Mouse (Mus musculus): Measurements from ENCODE around the gene Inpp5f.
A peak's percentile ranks its signal among the peaks of the same experiment; 100 is the strongest.

The Inpp5f gene

DNA sequence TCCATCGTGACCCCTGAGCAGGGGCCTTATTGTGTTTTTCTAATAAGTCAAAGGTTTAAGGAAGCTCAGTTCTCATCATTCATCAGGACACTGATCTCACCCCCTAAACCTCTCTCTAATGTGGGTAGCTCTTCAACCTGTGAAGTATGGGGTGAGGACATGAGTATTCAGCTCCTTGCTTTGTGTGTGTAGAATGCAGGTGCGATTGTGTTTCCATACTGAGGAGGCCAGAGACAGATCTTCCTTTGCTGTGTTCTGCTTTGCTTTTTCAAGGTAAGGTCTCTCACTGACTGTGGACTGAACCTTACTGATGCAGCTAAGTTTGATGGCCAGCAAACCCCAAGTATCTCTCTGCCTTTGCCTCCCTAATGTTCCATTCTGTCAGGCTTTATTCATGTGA is 14.9 kb upstream of the Inpp5f start:
- DNase-seq: no peak

DNA sequence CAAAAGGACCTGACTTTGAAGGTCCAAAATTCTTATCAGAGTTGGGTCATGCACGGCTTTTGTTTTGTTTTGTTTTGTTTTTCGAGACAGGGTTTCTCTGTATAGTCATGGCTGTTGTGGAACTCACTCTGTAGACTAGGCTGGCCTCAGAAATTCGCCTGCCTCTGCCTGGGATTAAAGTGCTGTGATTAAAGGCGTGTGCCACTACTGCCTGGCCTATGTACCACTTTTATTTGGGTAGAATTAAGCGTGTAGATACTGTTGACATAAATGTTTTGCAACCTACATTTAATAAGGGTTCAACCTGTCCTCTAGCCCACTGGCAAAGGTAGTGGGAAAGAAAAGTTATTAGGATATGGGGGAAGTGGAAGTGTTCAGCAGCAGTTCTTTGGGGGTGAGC is 12.1 kb upstream of the Inpp5f start:
- DNase-seq: no peak

DNA sequence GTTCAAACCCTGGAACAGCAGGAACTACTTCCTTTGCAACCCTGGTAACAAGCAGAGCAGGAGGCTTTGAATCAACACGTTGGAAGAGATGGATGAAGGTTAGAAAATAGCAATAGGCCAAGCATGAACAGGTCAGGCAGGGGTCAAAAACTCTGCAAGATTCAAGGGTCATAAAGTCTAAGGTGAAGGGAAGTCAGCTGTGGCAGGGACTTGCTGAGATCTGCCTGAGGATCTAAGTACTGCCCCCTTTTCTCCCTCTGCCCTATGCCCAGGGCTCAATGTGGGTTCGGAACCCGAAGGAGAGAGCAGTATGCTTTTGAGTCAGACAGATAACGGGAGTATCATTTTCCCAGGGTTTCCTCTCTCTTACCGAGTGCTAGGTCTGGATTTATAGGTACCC is 9.3 kb upstream of the Inpp5f start:
- DNase-seq: no peak

DNA sequence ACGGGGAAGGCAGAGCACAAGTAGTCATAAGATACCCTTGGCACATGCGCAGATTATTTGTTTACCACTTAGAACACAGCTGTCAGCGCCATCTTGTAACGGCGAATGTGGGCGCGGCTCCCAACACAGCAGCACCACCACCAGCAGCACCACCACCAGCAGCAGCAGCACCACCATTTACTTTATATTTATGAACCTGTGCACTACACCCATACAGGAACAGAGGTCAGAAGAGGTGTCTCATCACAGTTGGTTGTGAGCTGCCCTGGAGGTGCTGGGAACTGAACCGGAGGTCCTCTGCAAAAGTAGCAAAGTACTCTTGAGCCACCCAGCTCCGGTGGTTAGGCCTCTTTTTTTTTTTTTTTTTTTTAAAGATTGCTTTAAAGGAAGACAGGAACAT is 1.2 kb upstream of the Inpp5f start:
- peak; percentile 84 for DNase-seq

DNA sequence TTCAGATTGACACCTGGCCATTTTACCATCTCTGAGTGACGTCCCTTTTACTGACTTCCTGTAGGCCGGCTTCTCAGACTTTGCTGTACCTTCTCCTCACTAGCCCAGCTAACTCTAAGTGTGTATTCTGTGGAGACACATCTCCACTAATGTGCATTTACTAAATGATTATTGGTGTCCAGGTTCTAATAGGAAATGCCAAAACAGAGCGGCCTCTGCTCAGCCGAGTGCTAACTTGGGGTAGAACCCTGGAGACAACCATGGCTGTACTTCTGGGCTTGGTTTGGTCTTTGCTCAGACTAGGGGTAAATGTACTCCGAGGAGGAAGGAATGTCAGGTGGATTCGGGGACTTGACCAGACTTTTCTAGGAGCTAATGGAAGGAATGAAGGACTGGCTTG is 638 bp upstream of the Inpp5f start:
- peak; percentile 82 for DNase-seq

DNA sequence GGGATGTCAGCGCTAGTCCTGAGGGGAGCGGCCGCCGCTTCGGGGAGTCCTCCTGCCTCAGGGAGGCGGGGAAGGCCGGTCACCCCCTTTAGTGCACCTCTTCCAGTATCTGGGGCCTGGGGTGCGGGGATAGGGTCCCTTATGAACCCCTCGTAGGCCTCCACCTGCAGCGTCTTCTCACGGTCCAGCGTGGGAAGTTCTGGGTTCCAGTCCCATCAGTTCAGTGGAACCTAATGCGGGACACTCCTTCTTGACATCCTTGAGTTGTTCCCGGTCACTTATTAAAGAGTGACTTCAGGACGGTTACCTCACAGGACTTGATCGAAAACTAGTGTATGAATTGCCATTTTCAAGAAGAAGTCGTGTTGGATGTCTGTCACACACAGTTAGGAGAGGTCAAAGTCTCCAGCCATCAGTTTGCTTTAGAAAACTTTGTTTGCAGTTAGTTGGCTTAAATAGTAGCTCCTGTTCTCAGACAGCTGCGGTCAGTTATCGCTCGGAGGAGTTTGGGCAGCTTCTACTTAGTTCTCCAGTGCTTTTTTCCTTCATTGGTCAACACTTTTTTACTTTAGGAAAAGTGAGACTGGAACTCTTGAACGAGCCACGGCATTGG is 777 bp downstream of the Inpp5f start:
- DNase-seq: no peak

DNA sequence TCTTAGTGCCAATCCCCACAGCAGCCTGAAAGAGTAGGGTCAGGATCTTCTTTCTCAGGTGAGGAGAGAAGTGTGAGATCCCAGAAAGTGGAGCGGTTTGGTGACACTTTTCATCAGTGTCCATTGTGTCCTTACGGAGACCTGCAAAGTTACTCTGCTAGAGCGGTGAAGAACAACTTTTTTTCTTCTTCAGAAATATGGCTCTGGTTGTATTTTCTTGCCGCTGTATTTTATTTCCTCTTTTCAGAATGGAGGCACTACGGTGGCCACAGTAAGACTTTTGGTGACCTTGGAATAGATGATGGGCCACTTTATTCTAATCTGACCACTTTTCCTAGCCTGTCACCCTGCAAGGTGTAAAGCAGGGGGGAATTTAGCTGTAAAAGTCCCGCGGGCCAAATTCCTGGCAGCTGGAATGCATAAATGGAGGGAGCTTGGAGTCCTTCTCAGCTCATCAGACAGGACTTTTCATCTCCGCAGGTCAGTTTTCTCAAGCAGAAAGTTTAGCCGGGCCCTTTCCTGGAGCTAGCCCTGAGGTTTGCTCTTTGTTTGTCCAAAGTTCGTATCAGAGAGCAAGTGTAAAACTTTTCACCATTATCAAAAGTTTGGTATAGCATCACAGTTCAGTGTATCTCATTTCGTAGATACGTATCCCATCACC is 1.5 kb downstream of the Inpp5f start:
- DNase-seq: no peak

DNA sequence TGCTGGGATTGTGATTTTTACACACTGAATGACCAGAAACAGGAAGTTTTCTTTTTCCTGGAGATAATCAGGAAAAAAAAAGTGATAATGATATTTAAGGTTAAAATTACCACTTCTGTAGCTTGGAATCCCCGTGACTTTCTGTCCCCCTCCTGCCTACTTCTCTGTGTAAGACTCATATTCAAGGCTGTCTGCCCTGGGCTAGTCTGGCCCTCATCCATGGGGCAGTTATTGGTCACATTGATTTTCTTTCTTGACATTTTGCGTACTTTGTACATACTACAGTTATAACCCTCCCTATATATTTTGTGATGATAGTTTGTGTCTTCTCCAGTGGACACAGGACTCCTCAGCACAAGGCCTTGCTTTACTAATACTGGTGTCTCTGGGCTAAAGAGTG is 2.5 kb downstream of the Inpp5f start:
- no peak for DNase-seq

DNA sequence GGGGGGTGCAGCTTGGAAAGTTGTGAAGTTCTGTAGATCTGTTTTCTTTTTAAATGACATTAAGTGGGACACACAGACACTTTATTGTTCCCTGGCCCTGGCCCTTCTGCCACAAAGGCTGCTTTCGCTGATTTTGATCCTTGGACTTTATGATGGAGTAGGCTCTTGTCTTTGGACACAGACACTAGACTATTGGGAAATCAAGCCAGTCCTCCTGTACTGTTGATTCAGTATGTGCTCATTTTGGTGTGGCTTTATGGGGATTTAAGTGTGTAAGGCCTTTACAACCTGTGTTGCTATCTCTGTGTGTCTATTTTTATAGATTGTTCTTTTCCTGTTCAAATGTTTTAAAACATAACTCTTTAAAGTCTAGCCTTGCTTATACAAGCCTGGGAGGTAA is 6.5 kb downstream of the Inpp5f start:
- no peak for DNase-seq

DNA sequence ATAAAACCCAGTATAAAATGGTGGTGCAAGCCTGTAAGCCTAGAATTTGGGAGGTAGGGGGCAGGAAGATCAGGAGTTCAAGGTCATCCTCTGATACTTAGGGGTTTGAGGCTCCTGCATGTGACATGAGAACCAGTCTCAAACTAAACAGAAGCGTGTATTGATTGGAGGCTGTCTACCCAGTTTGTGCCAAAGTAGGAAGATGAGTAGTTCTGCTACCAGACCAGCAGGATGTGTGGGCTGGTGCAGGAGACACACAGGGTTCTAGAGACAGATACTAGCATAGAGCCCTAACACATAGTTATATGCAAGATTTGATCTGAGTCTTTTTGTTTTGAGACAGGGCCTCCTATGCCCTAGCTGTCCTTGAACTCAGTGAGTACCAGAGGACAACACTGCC is 9.1 kb downstream of the Inpp5f start:
- DNase-seq: peak; percentile 51

DNA sequence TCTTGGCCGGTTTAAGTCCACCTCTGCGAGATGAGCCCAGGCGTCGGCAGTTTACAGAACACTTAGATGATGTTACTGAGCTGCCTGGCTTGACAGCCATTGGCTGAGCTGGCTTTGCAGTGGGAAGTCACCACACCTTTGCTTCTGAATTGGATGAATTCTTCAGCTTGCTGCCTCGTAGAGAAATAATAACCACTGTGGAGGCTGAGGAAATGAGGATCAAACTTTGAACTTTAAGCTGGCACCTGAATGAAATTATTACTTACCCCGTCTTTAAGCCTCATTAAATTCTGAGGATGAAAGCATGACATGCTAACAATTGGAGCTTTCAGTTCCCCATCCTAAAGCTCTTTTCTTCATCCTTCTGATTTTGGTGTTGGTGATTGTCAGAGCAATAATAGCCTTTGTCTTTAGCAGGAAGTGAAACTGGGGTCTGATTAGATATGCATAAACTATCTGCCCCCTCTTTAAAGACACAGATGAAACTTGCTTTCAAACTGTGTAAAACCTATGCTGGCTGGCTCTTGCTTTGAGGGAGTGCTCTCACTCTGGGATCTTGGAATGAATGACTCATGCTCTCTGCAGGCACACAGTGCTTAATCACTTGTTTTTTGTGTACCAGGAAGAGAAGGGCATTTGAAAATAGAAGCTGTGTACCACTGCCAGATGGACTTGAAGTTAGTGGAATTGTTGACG is 11.3 kb downstream of the Inpp5f start:
- DNase-seq: peak; percentile 96

DNA sequence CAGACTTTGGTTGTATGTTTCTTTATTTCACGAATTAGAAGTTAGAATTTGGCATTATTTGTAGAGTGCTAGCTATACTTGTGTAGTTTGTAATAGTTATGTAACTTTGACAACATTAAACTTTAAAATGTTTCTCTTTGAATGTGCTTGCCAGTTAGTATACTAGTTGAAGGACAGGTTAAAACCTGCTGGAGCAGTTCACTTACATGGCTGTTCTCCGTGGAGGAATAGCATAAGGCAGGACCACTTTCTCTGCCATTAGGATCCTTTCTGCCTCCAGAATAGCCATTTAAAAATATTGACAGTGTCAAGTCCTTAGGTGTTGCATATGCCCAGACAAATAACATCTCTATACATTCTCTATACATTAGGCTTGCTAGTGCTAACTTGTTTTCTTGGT is 11.9 kb downstream of the Inpp5f start:
- DNase-seq: peak; percentile 34

DNA sequence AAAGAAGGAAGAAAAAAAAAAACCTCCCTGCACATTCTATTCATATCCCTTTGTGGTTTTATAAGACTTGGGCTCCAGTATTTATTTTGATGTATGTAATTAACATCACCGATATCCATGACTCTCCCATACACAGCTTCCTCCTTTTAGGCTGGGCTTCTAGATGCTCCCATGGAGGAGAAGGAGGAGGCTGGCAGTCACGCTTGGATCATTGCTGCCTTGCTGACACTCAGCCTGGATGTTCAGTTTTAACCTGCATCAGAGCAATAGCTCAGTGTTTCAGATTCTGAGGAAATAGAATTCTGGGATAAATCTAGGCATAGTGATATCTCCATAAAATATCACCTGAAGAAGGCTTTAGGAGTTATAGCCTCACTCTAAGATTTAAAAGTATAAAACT is 14.3 kb downstream of the Inpp5f start:
- peak; percentile 56 for DNase-seq

DNA sequence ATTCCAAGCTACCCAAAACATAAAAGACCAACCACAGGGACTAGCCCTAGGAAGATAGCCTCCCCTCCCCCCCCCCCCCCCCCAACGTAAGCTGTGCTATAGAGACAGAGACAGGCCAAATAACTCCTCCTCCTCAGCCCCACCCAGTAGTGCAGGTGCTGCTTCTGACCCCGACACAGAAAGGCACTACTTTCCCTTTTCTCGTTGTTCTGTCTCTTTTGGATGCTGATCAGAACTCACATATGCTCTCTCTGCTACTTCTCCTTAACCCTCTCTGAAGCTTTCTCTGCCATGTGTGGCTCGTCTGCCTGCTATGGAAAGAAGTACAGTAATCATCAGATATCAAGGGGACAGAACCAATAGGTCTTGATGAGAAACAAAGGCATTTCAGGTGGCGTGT is 15.5 kb downstream of the Inpp5f start:
- DNase-seq: peak; percentile 48

DNA sequence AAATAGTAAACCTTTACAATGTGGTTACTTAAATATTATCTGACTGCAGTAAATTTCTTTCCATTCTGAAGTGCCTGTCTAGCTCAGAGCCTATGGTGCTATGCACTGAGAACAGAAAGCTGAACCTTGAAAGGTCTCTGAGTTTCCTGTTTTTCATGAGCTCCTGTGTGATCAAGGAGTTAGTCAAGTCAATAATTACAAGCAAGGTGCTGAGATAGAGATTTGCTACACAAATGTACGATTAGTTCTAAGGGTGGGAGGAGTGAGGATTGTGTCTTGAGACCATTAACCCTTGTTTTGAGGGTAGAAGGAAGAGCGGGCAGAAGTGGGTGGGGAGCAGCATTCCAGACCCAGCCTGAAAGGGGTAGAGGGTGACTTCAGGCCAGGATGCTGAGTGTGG is 16.1 kb downstream of the Inpp5f start:
- DNase-seq: peak; percentile 76

DNA sequence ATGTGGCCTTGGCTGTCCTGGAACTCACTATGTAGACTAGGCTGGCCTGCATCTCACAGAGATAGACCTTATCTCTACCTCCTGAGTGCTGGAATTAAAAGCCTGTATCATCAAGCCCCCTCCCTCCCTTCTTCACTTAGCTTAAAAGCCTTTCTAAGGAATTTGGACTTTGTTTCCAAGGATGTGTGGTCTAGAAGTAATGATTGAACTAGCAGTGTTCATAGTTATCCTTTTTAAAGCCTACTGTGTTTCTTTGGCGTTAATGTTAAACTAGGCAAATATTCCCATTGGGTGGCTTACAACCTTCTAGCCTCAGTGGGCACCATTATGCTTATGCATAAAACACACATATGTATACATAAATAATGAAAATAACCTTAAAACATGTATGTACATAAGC is 16.6 kb downstream of the Inpp5f start:
- no peak for DNase-seq

DNA sequence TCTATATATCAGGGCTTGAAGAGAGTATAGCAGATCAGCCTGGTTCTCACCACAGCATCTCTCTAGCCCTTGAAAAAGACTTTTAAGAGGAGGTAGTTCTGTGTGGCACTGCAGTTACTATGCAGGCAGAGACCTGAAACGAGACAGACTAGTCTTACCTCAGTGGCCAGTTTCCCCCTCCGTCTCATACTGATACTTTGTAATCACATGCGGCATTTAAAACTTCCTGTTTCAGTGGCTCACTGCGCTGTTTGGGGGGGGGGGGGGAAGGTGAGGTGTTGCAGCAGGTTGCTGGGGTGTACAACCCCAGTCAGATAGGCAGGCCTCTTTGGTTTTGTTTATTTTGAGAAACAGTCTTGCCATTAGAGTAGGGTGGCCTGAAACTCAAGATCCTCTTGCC is 22.0 kb downstream of the Inpp5f start:
- peak; percentile 73 for DNase-seq

DNA sequence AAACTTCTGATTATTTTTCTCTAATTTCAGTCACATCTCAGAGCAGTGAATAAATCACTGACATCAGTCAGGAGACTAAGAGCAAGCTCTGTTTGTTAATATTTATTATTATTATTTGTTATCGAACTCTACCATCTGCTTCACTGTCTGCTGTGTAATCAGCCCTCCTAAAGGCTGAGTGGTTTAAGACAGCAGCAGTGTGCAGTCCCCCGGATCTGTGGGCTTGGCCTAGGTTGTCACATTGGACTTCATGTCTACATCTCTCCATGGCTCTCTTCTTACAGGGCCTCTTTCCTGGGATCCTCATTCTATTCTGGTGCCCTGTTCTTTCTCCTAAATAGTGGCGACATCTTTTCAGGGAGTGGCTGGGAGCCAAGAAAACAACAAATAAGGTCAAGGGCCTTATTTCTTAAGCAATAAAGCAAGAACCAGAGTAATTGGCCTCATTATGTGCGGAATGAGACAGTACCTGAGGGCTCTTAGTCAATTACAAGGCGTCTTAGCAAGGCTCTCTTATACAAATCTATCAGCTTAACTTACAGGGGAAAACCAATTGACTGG is 28.9 kb downstream of the Inpp5f start:
- DNase-seq: peak; percentile 8

DNA sequence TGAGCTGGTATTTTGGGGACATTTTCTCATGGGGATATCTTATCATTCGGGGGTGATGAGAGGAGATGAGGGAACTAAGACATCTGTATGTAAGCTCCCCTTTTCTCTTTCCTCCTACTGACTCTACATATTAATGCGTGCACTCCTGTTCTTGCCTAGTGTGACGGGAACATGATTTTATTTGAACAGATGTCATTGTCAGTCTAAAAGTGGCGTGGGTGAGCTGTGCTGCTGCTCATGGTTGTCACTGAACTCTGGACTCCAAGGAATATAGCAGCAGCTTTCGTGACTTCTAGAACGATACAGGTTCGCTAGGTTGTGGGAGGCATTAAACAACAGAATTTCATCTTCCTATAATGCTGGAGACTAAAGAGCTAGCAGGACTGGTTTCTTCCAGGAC is 30.4 kb downstream of the Inpp5f start:
- DNase-seq: peak; percentile 78

DNA sequence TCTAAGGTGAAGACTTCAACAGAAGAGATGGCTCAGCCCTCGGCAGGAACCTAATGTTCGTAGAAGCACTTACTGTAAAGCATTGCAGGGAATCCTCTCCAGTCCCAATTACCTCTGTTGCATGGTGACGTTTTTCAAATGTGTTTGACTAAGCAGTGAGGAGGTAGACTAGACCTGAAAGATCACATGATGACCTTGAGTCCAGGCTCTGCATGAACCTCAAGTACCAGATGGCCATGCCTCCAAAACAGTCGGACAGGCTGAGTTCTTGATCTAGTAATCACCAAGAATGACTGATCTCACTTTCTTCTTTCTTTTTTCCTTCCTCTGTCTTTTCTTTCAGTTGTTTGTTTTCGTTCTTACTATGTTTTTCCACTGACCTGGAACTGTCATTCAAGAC is 31.3 kb downstream of the Inpp5f start:
- DNase-seq: peak; percentile 48

DNA sequence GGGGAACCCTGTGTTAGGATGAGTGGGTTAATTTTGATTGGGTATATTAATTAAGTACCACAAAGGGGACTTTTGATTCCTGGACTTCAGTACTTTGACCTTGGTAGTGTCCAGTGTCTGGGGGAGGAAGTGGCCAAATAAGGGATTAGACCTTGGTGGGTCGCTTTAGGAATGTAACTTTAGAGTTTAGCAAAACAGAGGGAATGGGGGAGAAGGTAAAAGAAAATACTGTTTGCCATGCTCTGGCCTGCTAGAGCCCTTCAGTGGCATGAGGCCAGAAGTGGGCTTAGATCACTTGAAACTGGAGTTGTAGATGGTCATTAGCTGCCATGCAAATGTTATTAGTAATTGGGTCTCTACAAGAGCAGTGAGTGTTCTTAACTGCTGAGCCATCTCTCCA is 45.8 kb downstream of the Inpp5f start:
- no peak for DNase-seq

DNA sequence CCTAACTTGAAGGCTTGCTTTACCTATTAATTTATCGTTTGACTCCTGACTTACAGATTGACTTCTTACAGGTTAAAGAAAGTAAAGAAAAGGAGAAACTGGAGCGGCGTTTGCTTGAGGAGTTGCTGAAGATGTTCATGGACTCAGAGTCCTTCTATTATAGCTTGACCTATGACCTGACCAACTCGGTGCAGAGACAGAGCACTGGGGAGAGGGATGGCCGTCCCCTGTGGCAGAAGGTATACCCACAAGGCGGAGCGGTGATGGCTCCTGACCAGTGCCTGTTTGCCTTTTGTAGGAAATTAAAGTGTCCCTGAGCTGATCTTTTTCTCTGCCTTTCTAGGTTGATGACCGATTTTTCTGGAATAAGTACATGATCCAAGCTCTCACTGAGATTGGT is 52.8 kb downstream of the Inpp5f start:
- DNase-seq: peak; percentile 52

DNA sequence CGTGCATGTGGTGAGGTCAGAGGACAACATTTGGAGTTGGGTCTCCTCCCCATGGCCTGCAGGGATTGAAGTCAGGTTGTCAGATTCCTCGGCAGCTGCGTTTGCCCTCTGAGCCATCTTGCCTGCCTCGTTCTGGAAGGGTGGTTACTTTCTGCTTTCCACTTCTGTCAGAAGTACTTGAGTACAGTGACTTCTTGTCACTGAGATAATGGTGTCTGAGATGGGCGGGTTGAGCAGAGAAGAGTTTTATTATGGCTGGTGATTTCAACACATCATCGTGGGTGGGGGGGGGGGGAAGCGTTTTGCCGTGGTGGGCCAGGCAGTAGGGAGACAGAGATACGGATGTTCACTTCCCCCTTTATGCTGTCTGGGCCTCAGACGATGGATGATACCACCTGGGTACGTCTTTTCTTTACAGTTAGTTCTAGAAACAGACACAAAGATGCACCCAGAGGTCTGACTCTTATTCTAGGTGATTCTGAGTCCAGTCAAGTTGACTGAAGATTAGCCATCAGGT is 53.8 kb downstream of the Inpp5f start:
- peak; percentile 15 for DNase-seq

DNA sequence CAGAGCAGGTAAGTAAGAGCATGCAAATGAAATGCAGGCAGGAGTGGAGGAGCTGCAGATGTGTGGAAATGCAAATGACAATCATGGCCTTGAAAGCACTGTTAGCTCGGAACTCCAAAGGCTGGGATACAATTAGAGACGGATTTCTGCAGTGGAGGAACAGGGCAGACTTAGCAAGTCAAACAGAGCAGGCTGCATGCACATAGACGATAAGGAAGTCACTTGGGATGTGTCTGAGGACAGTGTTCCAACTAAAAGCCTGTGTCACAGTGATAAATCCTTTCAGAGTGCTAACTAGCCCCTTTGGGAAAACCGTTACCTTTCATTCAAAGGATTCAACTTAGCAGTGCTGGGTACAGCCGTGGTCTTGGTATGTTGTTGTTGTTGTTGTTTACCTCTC is 56.7 kb downstream of the Inpp5f start:
- DNase-seq: no peak
